Mouse (Mus musculus) megakaryocyte, embryonic 14.5 days (primary cell): ENCODE measurements at regions not wholly inside any gene's neighbourhood (a gene's known extent, or its start where the extent isn't known, plus 50 kb on each side); places are given as distances from the start of the nearest gene placed in this dataset.

ENCODE experiments used
- FLI1 ChIP-seq: IDR thresholded peaks from 2 replicates; pipeline ENCODE4 v1.6.1; 2012; ENCODE audit warnings: low read length, inconsistent platforms, mixed read lengths
- GATA1 ChIP-seq: IDR thresholded peaks from 3 replicates; pipeline ENCODE4 v1.6.1; 2012; ENCODE audit warnings: mixed read lengths, low read length, inconsistent platforms, borderline replicate concordance

- TF ChIP-seq FLI1 (no peak), GATA1 (no peak)
These were observed 2166.8 kb upstream of the Lrrc6 start for GRCm38 (mm10) chr15:68667462-68667861.
